ENCODE assay signal across 8 mouse cellular contexts in the genomic region with DNA sequence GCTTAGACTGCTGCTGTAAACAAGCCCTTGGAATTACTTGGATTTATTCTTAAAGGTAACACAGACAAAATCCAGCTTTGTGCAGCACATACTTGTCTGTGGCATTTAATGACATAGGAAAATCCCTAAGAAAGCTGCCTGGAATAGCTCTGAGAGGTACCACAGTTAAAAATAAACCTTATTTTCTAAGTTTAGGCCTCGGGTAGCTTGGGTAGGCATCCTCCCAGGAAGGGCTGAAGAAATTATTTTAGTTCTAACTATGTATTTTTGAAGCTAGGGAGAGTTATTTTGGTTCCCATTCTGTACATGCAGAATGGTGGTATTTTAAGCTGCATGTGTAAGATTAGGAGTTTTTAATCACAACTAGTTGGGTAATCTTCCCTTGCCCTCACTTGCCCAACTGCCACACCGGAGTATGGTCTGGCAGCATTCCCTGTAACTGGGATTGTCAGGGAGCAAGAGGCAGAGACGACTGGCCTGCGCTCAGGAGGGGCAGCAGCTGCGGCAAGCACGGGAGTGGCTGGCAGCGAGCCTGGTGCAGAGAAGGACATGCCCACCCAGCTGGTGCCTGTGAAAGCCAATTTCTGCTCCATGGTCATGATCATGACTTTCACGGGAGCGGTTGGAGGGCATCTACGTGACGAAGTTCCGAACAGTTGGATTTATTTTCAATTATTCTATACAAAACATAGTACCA.
A peak's percentile ranks its signal among the peaks of the same experiment; 100 is the strongest.
DNase-seq lines count a peak whose midpoint lies in the region; ATAC-seq and TF ChIP-seq lines count a peak whose summit lies in the region.

No protein-coding gene starts in this region.

- H3K9me3 ChIP-seq in G1E (replicated peaks): peaks cover 29% of the 10 kb centered on the region

- DNase-seq in adrenal gland, postnatal 25 days: peak; percentile 16
- no peak for DNase-seq in adrenal gland, postnatal 4 days (ENCODE audit: low spot score in 2 of 2)
- DNase-seq in G1E (ENCODE audit: low spot score): no peak
- DNase-seq in gastrocnemius, adult 2 months: peak; percentile 59
- DNase-seq in layer of hippocampus, postnatal 10 days (ENCODE audit: low spot score in 2 of 2): peak; percentile 70 to 72
- DNase-seq in skeletal muscle tissue, adult 2 months (ENCODE audit: low read depth, low spot score): peak; percentile 4
- DNase-seq in lung, postnatal 25 days (ENCODE audit: low spot score): no peak

- TF ChIP-seq CTCF in G1E (IDR thresholded peaks at IDR 0.05; ENCODE audit: low read depth, low read length): no peak
- TF ChIP-seq CTCF in gastrocnemius, adult 2 months (IDR thresholded peaks at IDR 0.05): no peak

- peak overlapping the region; percentile 28 for H3K27ac ChIP-seq in gastrocnemius, adult 2 months

- ATAC-seq in G1E (ENCODE audit: extremely low read depth, insufficient number of reproducible peaks, low FRiP score, poor library complexity, severe bottlenecking): no peak
- no peak for ATAC-seq in erythroid progenitor cell, adult 5-6 weeks (replicated peaks; ENCODE audit: low FRiP score, poor library complexity, severe bottlenecking)

- intact Hi-C loops in gastrocnemius, adult 2 months (cut with DNase I): no loop called here

- H3K36me3 ChIP-seq in G1E (replicated peaks): no peaks in the 10 kb centered on the region

- peak overlapping the region; percentile 42; the same call in 1 of the 2 replicates for H3K4me3 ChIP-seq in G1E (ENCODE audit: low read depth, low read length)
- no peak overlapping the region for H3K4me3 ChIP-seq in gastrocnemius, adult 2 months

- no peaks in the 10 kb centered on the region for H3K4me1 ChIP-seq in G1E (ENCODE audit: insufficient read depth, low read depth, low read length)

- no peaks in the 10 kb centered on the region for H3K27me3 ChIP-seq in G1E (ENCODE audit: insufficient read depth, low read length)

Comparison
In these comparisons a context has a peak if more than half of its experiments do, and no peak if none do; other contexts are left out.
1. DNase-seq: peak in adrenal gland, postnatal 25 days (single experiment), gastrocnemius, adult 2 months (single experiment), layer of hippocampus, postnatal 10 days (2 of 2) and skeletal muscle tissue, adult 2 months (single experiment); none in adrenal gland, postnatal 4 days (0 of 2), G1E (single experiment) and lung, postnatal 25 days (single experiment).